Mouse (Mus musculus) MEL (cell line): Measurements from ENCODE around the gene Slc22a7. TPM values are rescaled to one million over a fixed set of nuclear protein-coding genes. Genes with fewer than 3 reads are reported as not detected.

Experiments used
- BHLHE40 ChIP-seq: IDR thresholded peaks from 2 replicates; pipeline ENCODE4 v1.6.1; 2012; ENCODE audit warnings: low read depth, mild to moderate bottlenecking, inconsistent platforms, low read length, improper control_type of control experiment, borderline replicate concordance
- CTCF ChIP-seq, 3 experiments: IDR thresholded peaks in 2 of 3; conservative IDR thresholded peaks in 1 of 3; 2 replicates each; pipeline ENCODE4 v1.5.1; 2011 to 2012; ENCODE audit warnings: low read length in 3 of 3, low read depth in 2 of 3, mild to moderate bottlenecking in 2 of 3, improper control_type of control experiment in 1 of 3, inconsistent platforms in 1 of 3, mixed read lengths in 1 of 3, moderate library complexity in 1 of 3; ENCODE audit not compliant: control insufficient read depth in 1 of 3, insufficient read depth in 1 of 3, poor library complexity in 1 of 3, severe bottlenecking in 1 of 3
- ELF1 ChIP-seq: IDR thresholded peaks from 2 replicates; pipeline ENCODE4 v1.6.1; 2014; ENCODE audit warnings: low read depth, mild to moderate bottlenecking, inconsistent platforms, low read length, improper control_type of control experiment, moderate library complexity
- ETS1 ChIP-seq: IDR thresholded peaks from 2 replicates; pipeline ENCODE4 v1.6.1; 2012; ENCODE audit warnings: low read depth, mild to moderate bottlenecking, inconsistent platforms, low read length, improper control_type of control experiment, moderate library complexity
- GABPA ChIP-seq: IDR thresholded peaks from 2 replicates; pipeline ENCODE4 v1.6.1; 2012; ENCODE audit warnings: low read depth, mild to moderate bottlenecking, inconsistent platforms, low read length, improper control_type of control experiment, moderate library complexity
- HCFC1 ChIP-seq: IDR thresholded peaks from 2 replicates; pipeline ENCODE4 v1.6.1; 2012; ENCODE audit warnings: low read depth, mild to moderate bottlenecking, inconsistent platforms, low read length, improper control_type of control experiment, moderate library complexity
- KAT2A ChIP-seq: conservative IDR thresholded peaks from 2 replicates; pipeline ENCODE4 v1.6.1; 2012; ENCODE audit warnings: low read depth, low read length, improper control_type of control experiment, inconsistent platforms
- MAX ChIP-seq: IDR thresholded peaks from 2 replicates; pipeline ENCODE4 v1.6.1; 2011; ENCODE audit warnings: low read length, improper control_type of control experiment
- MAZ ChIP-seq: IDR thresholded peaks from 2 replicates; pipeline ENCODE4 v1.6.1; 2012; ENCODE audit warnings: low read depth, mild to moderate bottlenecking, inconsistent platforms, low read length, improper control_type of control experiment
- MEF2A ChIP-seq: IDR thresholded peaks from 2 replicates; pipeline ENCODE4 v1.6.1; 2014; ENCODE audit warnings: low read depth, mild to moderate bottlenecking, inconsistent platforms, low read length, improper control_type of control experiment; ENCODE audit not compliant: poor library complexity, insufficient replicate concordance, severe bottlenecking; ENCODE audit errors: extremely low read depth
- MYB ChIP-seq: IDR thresholded peaks from 2 replicates; pipeline ENCODE4 v1.6.1; 2011; ENCODE audit warnings: mild to moderate bottlenecking, low read depth, low read length, improper control_type of control experiment
- NRF1 ChIP-seq: IDR thresholded peaks from 2 replicates; pipeline ENCODE4 v1.6.1; 2014; ENCODE audit warnings: low read depth, mild to moderate bottlenecking, inconsistent platforms, low read length, improper control_type of control experiment, moderate library complexity; ENCODE audit not compliant: poor library complexity, insufficient read depth, severe bottlenecking
- POLR2AphosphoS5 ChIP-seq: IDR thresholded peaks from 2 replicates; pipeline ENCODE4 v1.6.1; 2012; ENCODE audit warnings: low read depth, borderline replicate concordance, mild to moderate bottlenecking, inconsistent platforms, low read length, moderate library complexity, mixed read lengths
- RCOR1 ChIP-seq: IDR thresholded peaks from 2 replicates; pipeline ENCODE4 v1.6.1; 2012; ENCODE audit warnings: low read depth, mild to moderate bottlenecking, inconsistent platforms, low read length, improper control_type of control experiment
- TAL1 ChIP-seq: IDR thresholded peaks from 2 replicates; pipeline ENCODE4 v1.6.1; 2012; ENCODE audit warnings: mild to moderate bottlenecking, inconsistent platforms, low read length, moderate library complexity, mixed read lengths
- TCF12 ChIP-seq: IDR thresholded peaks from 2 replicates; pipeline ENCODE4 v1.6.1; 2014; ENCODE audit warnings: low read depth, mild to moderate bottlenecking, inconsistent platforms, low read length, improper control_type of control experiment, moderate library complexity
- UBTF ChIP-seq: IDR thresholded peaks from 2 replicates; pipeline ENCODE4 v1.6.1; 2012; ENCODE audit warnings: low read depth, mild to moderate bottlenecking, inconsistent platforms, low read length, improper control_type of control experiment, moderate library complexity, borderline replicate concordance; ENCODE audit not compliant: insufficient read depth
- USF1 ChIP-seq: IDR thresholded peaks from 2 replicates; pipeline ENCODE4 v1.6.1; 2014; ENCODE audit warnings: low read depth, mild to moderate bottlenecking, inconsistent platforms, low read length, improper control_type of control experiment, moderate library complexity
- USF2 ChIP-seq, 2 experiments: IDR thresholded peaks; 2 replicates each; pipeline ENCODE4 v1.6.1; 2011 to 2012; ENCODE audit warnings: improper control_type of control experiment in 2 of 2, low read length in 2 of 2, borderline replicate concordance in 1 of 2, inconsistent platforms in 1 of 2, low read depth in 1 of 2, mild to moderate bottlenecking in 1 of 2; ENCODE audit not compliant: insufficient read depth in 1 of 2
- ZC3H11A ChIP-seq: IDR thresholded peaks from 2 replicates; pipeline ENCODE4 v1.6.1; 2012; ENCODE audit warnings: low read depth, mild to moderate bottlenecking, inconsistent platforms, low read length, improper control_type of control experiment
- polyA plus RNA-seq, 2 experiments: library from polyadenylated mRNA; stranded (reverse) in 1 of 2; unstranded in 1 of 2; fragments of >175 nt in 1 of 2; fragments of >200 nt in 1 of 2; gene quantifications; 2 replicates each; pipeline versions ENCODE4 v1.2.1 to v1.2.4; 2012; ENCODE audit warnings: low replicate concordance in 2 of 2, low read depth in 1 of 2; ENCODE audit not compliant: insufficient read length in 2 of 2, insufficient read depth in 1 of 2, missing spikeins in 1 of 2
- total RNA-seq: library from RNA; depleted of rRNA; stranded (reverse); fragments of 300-350 nt; gene quantifications from 2 replicates; pipeline ENCODE4 v1.2.3, GENCODE M21; 2012; rRNA removed

Slc22a7 gene
- total and polyA plus RNA-seq, 3 experiments: not detected

DNA sequence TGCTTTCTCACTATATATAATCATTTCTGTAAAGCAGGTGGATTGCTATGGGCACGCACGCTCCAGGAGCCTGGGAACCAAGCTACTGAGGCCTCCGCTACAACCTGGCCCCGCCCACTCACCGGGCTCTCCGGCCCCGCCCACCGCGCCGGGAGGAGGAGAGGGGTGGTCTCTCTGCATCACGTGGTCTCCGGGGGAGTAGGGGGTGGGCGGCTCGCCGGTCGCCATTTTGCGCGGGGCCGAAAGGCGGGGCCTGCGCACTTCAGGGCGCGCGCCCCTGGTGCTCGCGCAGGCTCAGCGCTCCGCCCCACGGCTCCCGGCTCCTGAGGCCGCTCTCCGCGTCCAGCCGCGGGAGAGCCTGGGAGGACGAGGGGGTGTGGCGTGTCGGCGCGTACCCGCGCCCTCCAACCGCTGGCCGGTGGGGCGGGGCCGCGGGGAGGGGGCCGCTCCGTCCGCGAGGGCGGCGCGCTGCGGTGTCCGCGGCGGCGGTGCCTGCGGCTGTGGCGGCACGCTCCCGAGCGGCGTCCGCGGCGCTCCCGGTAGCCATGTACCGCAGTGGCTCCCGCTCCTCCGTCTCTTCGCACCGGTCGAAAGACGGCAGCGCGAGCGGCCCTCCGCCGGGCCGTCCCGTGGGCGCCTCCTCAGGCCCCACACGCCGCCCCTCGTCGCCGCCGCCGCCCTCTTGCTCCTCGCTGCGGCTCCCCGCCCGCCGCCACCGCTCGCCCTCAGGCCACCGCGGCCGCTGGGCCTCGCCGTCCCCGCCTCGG, 54.8 kb downstream of the Slc22a7 start, which contains the start of gene Zfp318 (continued):
- TF ChIP-seq MAZ: peak; percentile 88; the same call in 1 of the 2 replicates
- no peak for TF ChIP-seq ZC3H11A
- peak; percentile 94 for TF ChIP-seq NRF1
- peak; percentile 44 to 91; a peak in 3 of 4 replicates for TF ChIP-seq USF2 (IDR thresholded peaks at IDR 0.05; ENCODE audit: borderline replicate concordance in 1 of 2, insufficient read depth in 1 of 2, low read depth in 1 of 2, low read length in 2 of 2)
- no peak for TF ChIP-seq ELF1
- no peak; the same call in 1 of the 2 replicates for TF ChIP-seq UBTF
- TF ChIP-seq MEF2A: no peak
- TF ChIP-seq MAX: peak; percentile 92
- no peak for TF ChIP-seq CTCF (IDR thresholded peaks at IDR 0.05 in 2 of 3, conservative IDR thresholded peaks at IDR 0.05 in 1 of 3; ENCODE audit: control insufficient read depth in 1 of 3, insufficient read depth in 1 of 3, low read depth in 2 of 3, low read length in 3 of 3, poor library complexity in 1 of 3, severe bottlenecking in 1 of 3)
- TF ChIP-seq ETS1: no peak
- TF ChIP-seq BHLHE40: no peak
- TF ChIP-seq KAT2A: no peak
- no peak for TF ChIP-seq GABPA
- TF ChIP-seq RCOR1: no peak
- 0 out of 2 replicates have a peak, but pooled peaks have one; percentile 25 for TF ChIP-seq TCF12
- TF ChIP-seq POLR2AphosphoS5: no peak
- no peak for TF ChIP-seq MYB
- peak; percentile 100 for TF ChIP-seq USF1
- TF ChIP-seq HCFC1: peak; percentile 65; the same call in 1 of the 2 replicates
- no peak for TF ChIP-seq TAL1

Other genes with a start within 250 kb of the Slc22a7 start
- gene Polh, start 235.8 kb downstream of the Slc22a7 start, total RNA-seq: 28.4 and 30.8 TPM in 2 replicates
- 10 to 100 TPM in 1 of 2 experiments, not detected in 1; 22.2 TPM for gene Polh, start 235.8 kb downstream of the Slc22a7 start, polyA plus RNA-seq
- gene Xpo5, start 235.7 kb downstream of the Slc22a7 start, total RNA-seq: 79.0 and 82.7 TPM in 2 replicates
- 10 to 100 TPM; 47.5 to 93.4 TPM for gene Xpo5, start 235.7 kb downstream of the Slc22a7 start, polyA plus RNA-seq
- 188 and 197 TPM in 2 replicates for gene Polr1c, start 190.4 kb downstream of the Slc22a7 start, total RNA-seq
- gene Polr1c, start 190.4 kb downstream of the Slc22a7 start, polyA plus RNA-seq: 100 to 1,000 TPM in 1 of 2 experiments, not detected in 1; 195 TPM
- gene Yipf3, start 190.4 kb downstream of the Slc22a7 start, total RNA-seq: 18.9 and 20.8 TPM in 2 replicates
- gene Yipf3, start 190.4 kb downstream of the Slc22a7 start, polyA plus RNA-seq: 10 to 100 TPM in 1 of 2 experiments, not detected in 1; 86.5 TPM
- 0.72 and 1.2 TPM in 2 replicates for gene Lrrc73, start 184.9 kb downstream of the Slc22a7 start, total RNA-seq
- 1 to 10 TPM in 1 of 2 experiments, not detected in 1; 3.5 TPM for gene Lrrc73, start 184.9 kb downstream of the Slc22a7 start, polyA plus RNA-seq
- gene Tjap1, start 155.4 kb downstream of the Slc22a7 start, total RNA-seq: 11.0 and 12.9 TPM in 2 replicates
- 10 to 100 TPM in 1 of 2 experiments, not detected in 1; 41.2 TPM for gene Tjap1, start 155.4 kb downstream of the Slc22a7 start, polyA plus RNA-seq
- gene Dlk2, start 141.0 kb downstream of the Slc22a7 start, total RNA-seq: not detected in 2 replicates
- gene Dlk2, start 141.0 kb downstream of the Slc22a7 start, polyA plus RNA-seq: under 1 TPM in 1 of 2 experiments, not detected in 1; 0.07 TPM
- 2.8 and 4.0 TPM in 2 replicates for gene Abcc10, start 110.1 kb downstream of the Slc22a7 start, total RNA-seq
- 1 to 10 TPM in 1 of 2 experiments, not detected in 1; 6.2 TPM for gene Abcc10, start 110.1 kb downstream of the Slc22a7 start, polyA plus RNA-seq
- 7.9 and 8.1 TPM in 2 replicates for gene Zfp318, start 54.7 kb downstream of the Slc22a7 start, total RNA-seq
- 10 to 100 TPM; 21.3 to 36.8 TPM for gene Zfp318, start 54.7 kb downstream of the Slc22a7 start, polyA plus RNA-seq
- gene Crip3, start 9.5 kb downstream of the Slc22a7 start, total RNA-seq: not detected in 2 replicates
- gene Crip3, start 9.5 kb downstream of the Slc22a7 start, polyA plus RNA-seq: not detected
- gene Ttbk1, start 49.2 kb upstream of the Slc22a7 start, total RNA-seq: not detected in 2 replicates
- under 1 TPM in 1 of 2 experiments, not detected in 1; 0.08 TPM for gene Ttbk1, start 49.2 kb upstream of the Slc22a7 start, polyA plus RNA-seq
- 37.2 and 40.8 TPM in 2 replicates for gene Dnph1, start 58.3 kb upstream of the Slc22a7 start, total RNA-seq
- 10 to 100 TPM in 1 of 2 experiments, not detected in 1; 86.5 TPM for gene Dnph1, start 58.3 kb upstream of the Slc22a7 start, polyA plus RNA-seq
- gene Cul9, start 107.9 kb upstream of the Slc22a7 start, total RNA-seq: 3.6 TPM in 2 replicates
- 10 to 100 TPM in 1 of 2 experiments, not detected in 1; 10.7 TPM for gene Cul9, start 107.9 kb upstream of the Slc22a7 start, polyA plus RNA-seq
- 38.9 and 43.9 TPM in 2 replicates for gene Srf, start 117.7 kb upstream of the Slc22a7 start, total RNA-seq
- 100 to 1,000 TPM in 1 of 2 experiments, not detected in 1; 114 TPM for gene Srf, start 117.7 kb upstream of the Slc22a7 start, polyA plus RNA-seq
- gene Ptk7, start 191.0 kb upstream of the Slc22a7 start, total RNA-seq: 0.04 and 0.39 TPM in 2 replicates
- gene Ptk7, start 191.0 kb upstream of the Slc22a7 start, polyA plus RNA-seq: under 1 TPM in 1 of 2 experiments, not detected in 1; 0.10 TPM
- gene Klc4, start 207.6 kb upstream of the Slc22a7 start, total RNA-seq: 4.6 and 5.4 TPM in 2 replicates
- gene Klc4, start 207.6 kb upstream of the Slc22a7 start, polyA plus RNA-seq: 1 to 10 TPM in 1 of 2 experiments, not detected in 1; 9.5 TPM
- gene Mrpl2, start 207.8 kb upstream of the Slc22a7 start, total RNA-seq: 224 and 237 TPM in 2 replicates
- 100 to 1,000 TPM in 1 of 2 experiments, not detected in 1; 207 TPM for gene Mrpl2, start 207.8 kb upstream of the Slc22a7 start, polyA plus RNA-seq
- gene Cul7, start 211.9 kb upstream of the Slc22a7 start, total RNA-seq: 32.6 and 35.1 TPM in 2 replicates
- 10 to 100 TPM; 35.8 to 45.8 TPM for gene Cul7, start 211.9 kb upstream of the Slc22a7 start, polyA plus RNA-seq
- 43.6 and 55.3 TPM in 2 replicates for gene Rrp36, start 235.9 kb upstream of the Slc22a7 start, total RNA-seq
- gene Rrp36, start 235.9 kb upstream of the Slc22a7 start, polyA plus RNA-seq: 10 to 100 TPM in 1 of 2 experiments, not detected in 1; 51.2 TPM
- 75.1 and 84.0 TPM in 2 replicates for gene Mea1, start 240.3 kb upstream of the Slc22a7 start, total RNA-seq
- 100 to 1,000 TPM in 1 of 2 experiments, not detected in 1; 124 TPM for gene Mea1, start 240.3 kb upstream of the Slc22a7 start, polyA plus RNA-seq
- 93.6 and 95.0 TPM in 2 replicates for gene Klhdc3, start 242.5 kb upstream of the Slc22a7 start, total RNA-seq
- gene Klhdc3, start 242.5 kb upstream of the Slc22a7 start, polyA plus RNA-seq: 100 to 1,000 TPM in 1 of 2 experiments, not detected in 1; 203 TPM